Mouse (Mus musculus): ENCODE measurements around the gene Itga4. TPM values are rescaled to one million over a fixed set of nuclear protein-coding genes. Genes with fewer than 3 reads are reported as not detected.

Itga4 gene
- polyA plus RNA-seq, 1 experiment from 2014 or later, result 3.8 TPM

GRCm38 (mm10) chr2:79235767-79236487, 19.3 kb upstream of the Itga4 start:
- Histone ChIP-seq H3K4me2 (ENCODE audit: low read length) (no peak overlapping the region), H3K27me3 (ENCODE audit: control insufficient read depth, insufficient read depth, low read length) (no peaks in the 10 kb centered on the region), H3K36me3 (ENCODE audit: control insufficient read depth, insufficient read depth, low read length) (no peaks in the 10 kb centered on the region), H3K4me1 (ENCODE audit: control insufficient read depth in 2 of 2, insufficient read depth in 2 of 2, low read length in 2 of 2) (no peaks in the 10 kb centered on the region), H3K4me3 (ENCODE audit: control insufficient read depth in 1 of 2, insufficient read depth in 1 of 2, low read depth in 1 of 2, low read length in 2 of 2) (no peak overlapping the region), H3K27ac (replicated peaks in 1 of 2; ENCODE audit: control insufficient read depth in 1 of 2, insufficient read depth in 1 of 2, low read depth in 2 of 2, low read length in 2 of 2) (no peak overlapping the region), H3K9me3 (ENCODE audit: control insufficient read depth, low read length) (no peaks in the 10 kb centered on the region), H3K9ac (ENCODE audit: low read length) (no peak overlapping the region)
- 76% methylated on average over 8 of the region's 8 CpGs for WGBS
- no peak for ATAC-seq (ENCODE audit: insufficient number of reproducible peaks, insufficient read depth, low FRiP score, low read depth)

- Histone ChIP-seq H3K36me3 (ENCODE audit: control insufficient read depth, insufficient read depth, low read length) (no peaks in the 10 kb centered on the region), H3K27me3 (ENCODE audit: control insufficient read depth, insufficient read depth, low read length) (no peaks in the 10 kb centered on the region), H3K4me3 (ENCODE audit: control insufficient read depth in 1 of 2, insufficient read depth in 1 of 2, low read depth in 1 of 2, low read length in 2 of 2) (no peak overlapping the region), H3K27ac (replicated peaks in 1 of 2; ENCODE audit: control insufficient read depth in 1 of 2, insufficient read depth in 1 of 2, low read depth in 2 of 2, low read length in 2 of 2) (no peak overlapping the region), H3K4me1 (ENCODE audit: control insufficient read depth in 2 of 2, insufficient read depth in 2 of 2, low read length in 2 of 2) (peaks cover 4 to 9% of the 10 kb centered on the region in 2 experiments), H3K4me2 (ENCODE audit: low read length) (no peak overlapping the region), H3K9ac (ENCODE audit: low read length) (no peak overlapping the region), H3K9me3 (ENCODE audit: control insufficient read depth, low read length) (no peaks in the 10 kb centered on the region)
- 75% methylated on average over 6 of the region's 6 CpGs for WGBS
- no peak for ATAC-seq (ENCODE audit: insufficient number of reproducible peaks, insufficient read depth, low FRiP score, low read depth)
These were observed 18.0 kb upstream of the Itga4 start for GRCm38 (mm10) chr2:79237216-79237615.

- H3K9ac ChIP-seq (ENCODE audit: low read length), result no peak overlapping the region
- H3K4me1 ChIP-seq (ENCODE audit: control insufficient read depth in 2 of 2, insufficient read depth in 2 of 2, low read length in 2 of 2), result peaks cover 4 to 9% of the 10 kb centered on the region in 2 experiments
- no peak overlapping the region for H3K4me2 ChIP-seq (ENCODE audit: low read length)
- WGBS, result 68% methylated on average over 5 of the region's 5 CpGs
- H3K4me3 ChIP-seq (ENCODE audit: control insufficient read depth in 1 of 2, insufficient read depth in 1 of 2, low read depth in 1 of 2, low read length in 2 of 2), result no peak overlapping the region
- no peaks in the 10 kb centered on the region for H3K36me3 ChIP-seq (ENCODE audit: control insufficient read depth, insufficient read depth, low read length)
- H3K9me3 ChIP-seq (ENCODE audit: control insufficient read depth, low read length), result no peaks in the 10 kb centered on the region
- no peaks in the 10 kb centered on the region for H3K27me3 ChIP-seq (ENCODE audit: control insufficient read depth, insufficient read depth, low read length)
- H3K27ac ChIP-seq (replicated peaks in 1 of 2; ENCODE audit: control insufficient read depth in 1 of 2, insufficient read depth in 1 of 2, low read depth in 2 of 2, low read length in 2 of 2), result no peak overlapping the region
- no peak for ATAC-seq (ENCODE audit: insufficient number of reproducible peaks, insufficient read depth, low FRiP score, low read depth)
These were observed 10.9 kb upstream of the Itga4 start for GRCm38 (mm10) chr2:79244276-79244675.

GRCm38 (mm10) chr2:79244743-79245142, 10.5 kb upstream of the Itga4 start:
- Histone ChIP-seq H3K4me2 (ENCODE audit: low read length) (no peak overlapping the region), H3K27ac (replicated peaks in 1 of 2; ENCODE audit: control insufficient read depth in 1 of 2, insufficient read depth in 1 of 2, low read depth in 2 of 2, low read length in 2 of 2) (no peak overlapping the region), H3K9me3 (ENCODE audit: control insufficient read depth, low read length) (no peaks in the 10 kb centered on the region), H3K4me1 (ENCODE audit: control insufficient read depth in 2 of 2, insufficient read depth in 2 of 2, low read length in 2 of 2) (peaks cover 4 to 9% of the 10 kb centered on the region in 2 experiments), H3K27me3 (ENCODE audit: control insufficient read depth, insufficient read depth, low read length) (no peaks in the 10 kb centered on the region), H3K36me3 (ENCODE audit: control insufficient read depth, insufficient read depth, low read length) (no peaks in the 10 kb centered on the region), H3K9ac (ENCODE audit: low read length) (no peak overlapping the region), H3K4me3 (ENCODE audit: control insufficient read depth in 1 of 2, insufficient read depth in 1 of 2, low read depth in 1 of 2, low read length in 2 of 2) (no peak overlapping the region)
- ATAC-seq (ENCODE audit: insufficient number of reproducible peaks, insufficient read depth, low FRiP score, low read depth), result no peak
- 89% methylated on average over 1 of the region's 1 CpGs for WGBS

GRCm38 (mm10) chr2:79248283-79248682, 6.9 kb upstream of the Itga4 start:
- Histone ChIP-seq H3K27ac (replicated peaks in 1 of 2; ENCODE audit: control insufficient read depth in 1 of 2, insufficient read depth in 1 of 2, low read depth in 2 of 2, low read length in 2 of 2) (no peak overlapping the region), H3K4me1 (ENCODE audit: control insufficient read depth in 2 of 2, insufficient read depth in 2 of 2, low read length in 2 of 2) (no peaks in the 10 kb centered on the region; a peak in 1 of 4 replicates), H3K9me3 (ENCODE audit: control insufficient read depth, low read length) (no peaks in the 10 kb centered on the region), H3K9ac (ENCODE audit: low read length) (no peak overlapping the region), H3K36me3 (ENCODE audit: control insufficient read depth, insufficient read depth, low read length) (no peaks in the 10 kb centered on the region), H3K4me3 (ENCODE audit: control insufficient read depth in 1 of 2, insufficient read depth in 1 of 2, low read depth in 1 of 2, low read length in 2 of 2) (no peak overlapping the region), H3K4me2 (ENCODE audit: low read length) (no peak overlapping the region), H3K27me3 (ENCODE audit: control insufficient read depth, insufficient read depth, low read length) (no peaks in the 10 kb centered on the region)
- no peak for ATAC-seq (ENCODE audit: insufficient number of reproducible peaks, insufficient read depth, low FRiP score, low read depth)
- 71% methylated on average over 5 of the region's 5 CpGs for WGBS

GRCm38 (mm10) chr2:79250510-79250909, 4.7 kb upstream of the Itga4 start:
- WGBS, result 39% methylated on average over 1 of the region's 1 CpGs

GRCm38 (mm10) chr2:79253754-79254197, 1.4 kb upstream of the Itga4 start:
- ATAC-seq (ENCODE audit: insufficient number of reproducible peaks, insufficient read depth, low FRiP score, low read depth), result no peak
- Histone ChIP-seq H3K9ac (ENCODE audit: low read length) (no peak overlapping the region), H3K36me3 (ENCODE audit: control insufficient read depth, insufficient read depth, low read length) (no peaks in the 10 kb centered on the region), H3K4me2 (ENCODE audit: low read length) (no peak overlapping the region), H3K27me3 (ENCODE audit: control insufficient read depth, insufficient read depth, low read length) (0 out of 2 replicates have a peak, but pooled peaks cover 6% of the 10 kb centered on the region), H3K4me3 (ENCODE audit: control insufficient read depth in 1 of 2, insufficient read depth in 1 of 2, low read depth in 1 of 2, low read length in 2 of 2) (no peak overlapping the region), H3K27ac (replicated peaks in 1 of 2; ENCODE audit: control insufficient read depth in 1 of 2, insufficient read depth in 1 of 2, low read depth in 2 of 2, low read length in 2 of 2) (no peak overlapping the region), H3K4me1 (ENCODE audit: control insufficient read depth in 2 of 2, insufficient read depth in 2 of 2, low read length in 2 of 2) (peaks cover 4 to 7% of the 10 kb centered on the region in 2 experiments), H3K9me3 (ENCODE audit: control insufficient read depth, low read length) (no peaks in the 10 kb centered on the region)
- WGBS, result 55% methylated on average over 8 of the region's 8 CpGs

More at GRCm38 (mm10) chr2:79250510-79250909, 4.7 kb upstream of the Itga4 start:
- Histone ChIP-seq H3K27ac (replicated peaks in 1 of 2; ENCODE audit: control insufficient read depth in 1 of 2, insufficient read depth in 1 of 2, low read depth in 2 of 2, low read length in 2 of 2) (no peak overlapping the region), H3K36me3 (ENCODE audit: control insufficient read depth, insufficient read depth, low read length) (no peaks in the 10 kb centered on the region), H3K4me3 (ENCODE audit: control insufficient read depth in 1 of 2, insufficient read depth in 1 of 2, low read depth in 1 of 2, low read length in 2 of 2) (no peak overlapping the region), H3K9ac (ENCODE audit: low read length) (no peak overlapping the region), H3K27me3 (ENCODE audit: control insufficient read depth, insufficient read depth, low read length) (no peaks in the 10 kb centered on the region), H3K4me1 (ENCODE audit: control insufficient read depth in 2 of 2, insufficient read depth in 2 of 2, low read length in 2 of 2) (peaks cover 0 to 6% of the 10 kb centered on the region in 2 experiments; a peak in 3 of 4 replicates), H3K4me2 (ENCODE audit: low read length) (no peak overlapping the region), H3K9me3 (ENCODE audit: control insufficient read depth, low read length) (no peaks in the 10 kb centered on the region)
- ATAC-seq (ENCODE audit: insufficient number of reproducible peaks, insufficient read depth, low FRiP score, low read depth), result no peak

Measured in heart, embryonic 14.5 days (tissue).